Mouse (Mus musculus): Measurements from ENCODE around the gene Neurl1a. TPM values are rescaled to one million over a fixed set of nuclear protein-coding genes. Genes with fewer than 3 reads are reported as not detected.

Neurl1a gene
- polyA plus RNA-seq (2017; shearing (Covaris generic)): not detected

GRCm38 (mm10) chr19:47178431-47179271 lies at the start of gene Neurl1a:
Gene Neurl1a (plus strand): TSS chr19:47178820.

GRCm38 (mm10) chr19:47137771-47138421 lies 40.7 kb upstream of the Neurl1a start, which contains the start of gene Calhm2:
Gene Calhm2 (minus strand): TSS chr19:47138294.

GRCm38 (mm10) chr19:47144154-47144553 lies 34.5 kb upstream of the Neurl1a start, which contains the start of gene Calhm1:
Gene Calhm1 (minus strand): TSS chr19:47144254.

GRCm38 (mm10) chr19:47157664-47158063 lies 21.0 kb upstream of the Neurl1a start, which contains the start of gene Calhm3:
Gene Calhm3 (minus strand): TSS chr19:47157764.

Other genes starting within 250 kb of the Neurl1a start
- not detected for gene Ina, start 164.1 kb upstream of the Neurl1a start, polyA plus RNA-seq (2017; shearing (Covaris generic))
- gene Nt5c2, start 163.7 kb upstream of the Neurl1a start, polyA plus RNA-seq (2017; shearing (Covaris generic)): 62.8 TPM
- 8.7 TPM for gene Pcgf6, start 127.9 kb upstream of the Neurl1a start, polyA plus RNA-seq (2017; shearing (Covaris generic))
- 1.5 TPM for gene Taf5, start 111.1 kb upstream of the Neurl1a start, polyA plus RNA-seq (2017; shearing (Covaris generic))
- gene Usmg5, start 88.2 kb upstream of the Neurl1a start, polyA plus RNA-seq (2017; shearing (Covaris generic)): 348 TPM
- gene Pdcd11, start 88.1 kb upstream of the Neurl1a start, polyA plus RNA-seq (2017; shearing (Covaris generic)): 26.4 TPM
- gene Calhm2, start 40.5 kb upstream of the Neurl1a start, polyA plus RNA-seq (2017; shearing (Covaris generic)): 31.5 TPM
- gene Calhm1, start 34.6 kb upstream of the Neurl1a start, polyA plus RNA-seq (2017; shearing (Covaris generic)): not detected
- not detected for gene Calhm3, start 21.1 kb upstream of the Neurl1a start, polyA plus RNA-seq (2017; shearing (Covaris generic))